Mouse (Mus musculus) heart, embryonic 11.5 days (tissue): ENCODE data around the gene Ptpn5. TPM values are rescaled to one million over a fixed set of nuclear protein-coding genes. Genes with fewer than 3 reads are reported as not detected.

Experiments used
- ATAC-seq: fragments of 200-750 bp; cut with Nextera tagmentation; replicated peaks from 2 replicates; pipeline ENCODE4 v1.8.0; 2017; ENCODE audit warnings: moderate library complexity; ENCODE audit not compliant: insufficient number of reproducible peaks, low FRiP score, low TSS enrichment
- H3K27ac ChIP-seq: fragments of 300-500 bp; sonication (generic); 2 replicates; pipeline ENCODE4 v1.5.1; 2014; ENCODE audit warnings: mild to moderate bottlenecking, low read depth, low read length
- H3K27me3 ChIP-seq: fragments of 300-500 bp; sonication (generic); 2 replicates; pipeline ENCODE4 v1.6.1; 2014; ENCODE audit warnings: mild to moderate bottlenecking, low read length, mixed read lengths; ENCODE audit not compliant: control insufficient read depth, insufficient read depth
- H3K36me3 ChIP-seq: fragments of 300-500 bp; sonication (generic); 2 replicates; pipeline ENCODE4 v1.6.1; 2014; ENCODE audit warnings: mild to moderate bottlenecking, low read length, moderate library complexity, mixed read lengths; ENCODE audit not compliant: control insufficient read depth, insufficient read depth
- H3K4me1 ChIP-seq: fragments of 300-500 bp; sonication (generic); 2 replicates; pipeline ENCODE4 v1.6.1; 2014; ENCODE audit warnings: low read length; ENCODE audit not compliant: control insufficient read depth, insufficient read depth
- H3K4me2 ChIP-seq: fragments of 300-500 bp; sonication (generic); 2 replicates; pipeline ENCODE4 v1.6.1; 2014; ENCODE audit warnings: mild to moderate bottlenecking, moderate library complexity
- H3K4me3 ChIP-seq: fragments of 300-500 bp; sonication (generic); 2 replicates; pipeline ENCODE4 v1.5.1; 2014; ENCODE audit warnings: low read depth, low read length
- H3K9ac ChIP-seq: fragments of 300-500 bp; sonication (generic); 2 replicates; pipeline ENCODE4 v1.6.1; 2014; ENCODE audit warnings: mild to moderate bottlenecking, low read depth, low read length, moderate library complexity
- H3K9me3 ChIP-seq: fragments of 300-500 bp; sonication (generic); replicated peaks from 2 replicates; pipeline ENCODE4 v1.6.1; 2016; ENCODE audit warnings: low read length; ENCODE audit not compliant: control insufficient read depth
- WGBS: fragments of 180-500 bp; shearing (Covaris S2); extraction: QIAGEN DNeasy Blood & Tissue Kit; methylation state at CpG from one replicate; pipeline ENCODE4 v1.1.7; 2014; ENCODE audit not compliant: insufficient replicate concordance; 5-methylcytosine and 5-hydroxymethylcytosine counted together
- polyA plus RNA-seq: library from polyadenylated mRNA; unstranded; fragments of >200 nt; fragmentation: Nextera tagmentation; extraction: Ambion mirVana; gene quantifications from 2 replicates; pipeline ENCODE4 v1.2.1, GENCODE M21; 2014

The Ptpn5 gene
- polyA plus RNA-seq, 1 experiment from 2014 or later = 0.07 TPM

DNA sequence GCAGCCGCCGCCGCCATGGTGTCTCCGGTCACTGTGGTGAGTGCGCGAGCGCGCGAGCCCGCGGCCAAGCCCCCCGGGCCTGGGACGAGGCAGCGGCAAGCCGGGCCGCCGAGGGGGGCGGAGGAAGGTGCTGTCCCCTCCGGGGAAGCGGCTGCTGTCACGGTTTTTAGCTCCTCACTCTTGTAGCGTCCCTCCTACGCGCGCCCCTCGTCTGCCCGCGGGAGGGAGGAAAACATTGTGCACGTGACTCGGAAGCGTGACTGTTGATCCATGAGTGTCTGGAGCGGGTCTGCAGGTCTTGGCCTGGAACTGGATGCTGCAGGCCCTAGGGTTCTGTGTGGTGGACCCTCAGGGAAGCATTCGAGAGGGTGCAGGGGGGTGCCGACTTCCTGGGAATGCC is 82.7 kb downstream of the Ptpn5 start:
- 0% methylated on average over 33 of the region's 34 CpGs for WGBS
- Histone ChIP-seq H3K27ac (peak overlapping the region; percentile 81), H3K9ac (peak overlapping the region; percentile 79), H3K36me3 (0 out of 2 replicates have a peak, but pooled peaks cover 2% of the 10 kb centered on the region), H3K9me3 (no peaks in the 10 kb centered on the region), H3K27me3 (0 out of 2 replicates have a peak, but pooled peaks cover 2% of the 10 kb centered on the region), H3K4me3 (peak overlapping the region; percentile 75), H3K4me2 (peak overlapping the region; percentile 91), H3K4me1 (peaks cover 15% of the 10 kb centered on the region)
- peak; percentile 47 for ATAC-seq

GRCm38 (mm10) chr7:47050366-47050765 is 83.1 kb downstream of the Ptpn5 start, which contains the start of gene Tmem86a:
Tmem86a (plus strand) TSS chr7:47050601.
- H3K9ac ChIP-seq = peak within 1 kb of the TSS; percentile 79
- H3K27me3 ChIP-seq = 0 out of 2 replicates have a peak, but pooled peaks cover 2% of the 10 kb centered on the region
- WGBS = under 1% methylated on average over 33 of the region's 33 CpGs
- peaks cover 15% of the 10 kb centered on the region for H3K4me1 ChIP-seq
- H3K4me3 ChIP-seq = peak within 1 kb of the TSS; percentile 75
- no peaks in the 10 kb centered on the region for H3K9me3 ChIP-seq
- H3K27ac ChIP-seq = peak within 1 kb of the TSS; percentile 81
- H3K4me2 ChIP-seq = peak within 1 kb of the TSS; percentile 91
- ATAC-seq = peak; percentile 96
- 0 out of 2 replicates have a peak, but pooled peaks cover 2% of the 10 kb centered on the region for H3K36me3 ChIP-seq

GRCm38 (mm10) chr7:47042823-47043490 is 90.5 kb downstream of the Ptpn5 start:
- Histone ChIP-seq H3K9ac (no peak overlapping the region), H3K4me1 (0 out of 2 replicates have a peak, but pooled peaks cover 4% of the 10 kb centered on the region), H3K36me3 (no peaks in the 10 kb centered on the region), H3K27me3 (no peaks in the 10 kb centered on the region), H3K9me3 (no peaks in the 10 kb centered on the region), H3K4me3 (no peak overlapping the region), H3K4me2 (no peak overlapping the region), H3K27ac (peak overlapping the region; percentile 51; the same call in 1 of the 2 replicates)
- 42% methylated on average over 6 of the region's 6 CpGs for WGBS
- ATAC-seq = no peak

GRCm38 (mm10) chr7:47042121-47042520 is 91.4 kb downstream of the Ptpn5 start:
- 77% methylated on average over 4 of the region's 4 CpGs for WGBS
- no peaks in the 10 kb centered on the region for H3K9me3 ChIP-seq
- no peak overlapping the region for H3K4me3 ChIP-seq
- no peaks in the 10 kb centered on the region for H3K27me3 ChIP-seq
- H3K4me2 ChIP-seq = no peak overlapping the region
- H3K4me1 ChIP-seq = 0 out of 2 replicates have a peak, but pooled peaks cover 4% of the 10 kb centered on the region
- no peak overlapping the region for H3K9ac ChIP-seq
- no peak for ATAC-seq
- no peak overlapping the region for H3K27ac ChIP-seq
- no peaks in the 10 kb centered on the region for H3K36me3 ChIP-seq

- WGBS = 79% methylated on average over 3 of the region's 3 CpGs
- no peak overlapping the region for H3K4me2 ChIP-seq
- 0 out of 2 replicates have a peak, but pooled peaks cover 4% of the 10 kb centered on the region for H3K4me1 ChIP-seq
- H3K27me3 ChIP-seq = no peaks in the 10 kb centered on the region
- H3K36me3 ChIP-seq = no peaks in the 10 kb centered on the region
- H3K4me3 ChIP-seq = no peak overlapping the region
- no peak for ATAC-seq
- no peak overlapping the region for H3K27ac ChIP-seq
- H3K9me3 ChIP-seq = no peaks in the 10 kb centered on the region
- H3K9ac ChIP-seq = no peak overlapping the region
These were observed 91.8 kb downstream of the Ptpn5 start for GRCm38 (mm10) chr7:47041706-47042105.

- H3K27ac ChIP-seq = no peak overlapping the region
- 81% methylated on average over 8 of the region's 8 CpGs for WGBS
- no peak overlapping the region for H3K4me2 ChIP-seq
- H3K27me3 ChIP-seq = no peaks in the 10 kb centered on the region
- H3K9ac ChIP-seq = no peak overlapping the region
- no peak overlapping the region for H3K4me3 ChIP-seq
- no peaks in the 10 kb centered on the region for H3K9me3 ChIP-seq
- no peaks in the 10 kb centered on the region for H3K4me1 ChIP-seq
- H3K36me3 ChIP-seq = no peaks in the 10 kb centered on the region
- no peak for ATAC-seq
These were observed 98.1 kb downstream of the Ptpn5 start for GRCm38 (mm10) chr7:47035426-47035825.

- Histone ChIP-seq H3K4me1 (no peaks in the 10 kb centered on the region), H3K27ac (no peak overlapping the region), H3K9ac (no peak overlapping the region), H3K9me3 (no peaks in the 10 kb centered on the region), H3K36me3 (no peaks in the 10 kb centered on the region), H3K27me3 (no peaks in the 10 kb centered on the region), H3K4me3 (no peak overlapping the region), H3K4me2 (no peak overlapping the region)
- no peak for ATAC-seq
- 85% methylated on average over 4 of the region's 4 CpGs for WGBS
These were observed 98.6 kb downstream of the Ptpn5 start for GRCm38 (mm10) chr7:47034785-47035384.

DNA sequence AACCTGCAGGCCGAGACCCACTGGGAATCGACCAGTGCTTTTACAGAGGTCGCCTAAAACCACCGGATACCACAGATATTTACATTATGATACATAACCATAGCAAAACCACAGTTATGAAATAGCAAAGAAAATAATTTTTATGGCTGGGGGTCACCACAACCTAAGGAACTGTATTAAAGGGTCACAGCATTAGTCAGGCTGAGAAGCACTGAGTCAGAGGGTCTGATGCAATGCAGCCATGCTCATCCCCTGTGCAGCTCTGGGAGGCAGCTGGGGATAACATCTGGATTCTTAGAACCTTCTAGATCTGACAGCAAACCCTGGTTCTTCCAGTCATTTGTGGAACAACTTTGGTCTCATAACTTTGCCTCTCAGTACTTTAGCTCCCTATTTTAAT is 102.1 kb downstream of the Ptpn5 start:
- Histone ChIP-seq H3K4me1 (no peaks in the 10 kb centered on the region), H3K9me3 (no peaks in the 10 kb centered on the region), H3K36me3 (no peaks in the 10 kb centered on the region), H3K9ac (no peak overlapping the region), H3K27me3 (no peaks in the 10 kb centered on the region), H3K4me2 (no peak overlapping the region), H3K27ac (no peak overlapping the region), H3K4me3 (no peak overlapping the region)
- 71% methylated on average over 4 of the region's 4 CpGs for WGBS
- no peak for ATAC-seq
